Mouse (Mus musculus) lung, embryonic 16.5 days (tissue): ENCODE measurements around the gene Sohlh2. TPM values are rescaled to one million over a fixed set of nuclear protein-coding genes. Genes with fewer than 3 reads are reported as not detected.
A peak's percentile ranks its signal among the peaks of the same experiment; 100 is the strongest.

Experiments
- ATAC-seq: fragments of 200-750 bp; cut with Nextera tagmentation; 2 replicates; pipeline ENCODE4 v1.8.0; 2017; ENCODE audit warnings: low read depth, mild to moderate bottlenecking, moderate library complexity
- H3K27ac ChIP-seq: fragments of 300-500 bp; sonication (generic); 2 replicates; pipeline ENCODE4 v1.5.1; 2014; ENCODE audit warnings: mild to moderate bottlenecking, control low read depth, low read length
- H3K27me3 ChIP-seq: fragments of 300-500 bp; sonication (generic); 2 replicates; pipeline ENCODE4 v1.6.1; 2014; ENCODE audit warnings: low read depth, low read length, mixed read lengths; ENCODE audit not compliant: control insufficient read depth, insufficient read depth
- H3K36me3 ChIP-seq: fragments of 300-500 bp; sonication (generic); 2 replicates; pipeline ENCODE4 v1.6.1; 2014; ENCODE audit warnings: low read length; ENCODE audit not compliant: control insufficient read depth, insufficient read depth
- H3K4me1 ChIP-seq: fragments of 300-500 bp; sonication (generic); replicated peaks from 2 replicates; pipeline ENCODE4 v1.6.1; 2014; ENCODE audit warnings: low read length, mixed read lengths; ENCODE audit not compliant: control insufficient read depth, insufficient read depth
- H3K4me2 ChIP-seq: fragments of 300-500 bp; sonication (generic); 2 replicates; pipeline ENCODE4 v1.6.1; 2014; ENCODE audit warnings: low read depth, low read length, control low read depth
- H3K4me3 ChIP-seq: fragments of 300-500 bp; sonication (generic); 2 replicates; pipeline ENCODE4 v1.5.1; 2014; ENCODE audit warnings: mild to moderate bottlenecking, low read length, control low read depth
- H3K9ac ChIP-seq: fragments of 300-500 bp; sonication (generic); 2 replicates; pipeline ENCODE4 v1.6.1; 2014; ENCODE audit warnings: low read length, control low read depth
- H3K9me3 ChIP-seq: fragments of 300-500 bp; sonication (generic); 2 replicates; pipeline ENCODE4 v1.6.1; 2016; ENCODE audit warnings: low read length; ENCODE audit not compliant: control insufficient read depth
- WGBS: fragments of 180-500 bp; shearing (Covaris S2); extraction: QIAGEN DNeasy Blood & Tissue Kit; methylation state at CpG from one replicate; pipeline ENCODE4 v1.1.7; 2014; 5-methylcytosine and 5-hydroxymethylcytosine counted together
- microRNA-seq: library from miRNA; unstranded; fragments of <30 nt; microRNA quantifications from one replicate; pipeline ENCODE4, GENCODE M21; 2016
- polyA plus RNA-seq: library from polyadenylated mRNA; unstranded; fragments of >200 nt; fragmentation: Nextera tagmentation; extraction: Ambion mirVana; gene quantifications from 2 replicates; pipeline ENCODE4 v1.2.1, GENCODE M21; 2015

Sohlh2 gene
- polyA plus RNA-seq, 1 experiment from 2014 or later: not detected

- Histone ChIP-seq H3K27me3 (peaks cover 3% of the 10 kb centered on the region; the same call in 1 of the 2 replicates), H3K4me2 (no peak overlapping the region), H3K4me1 (peaks cover 20% of the 10 kb centered on the region), H3K36me3 (no peaks in the 10 kb centered on the region), H3K4me3 (no peak overlapping the region), H3K9me3 (no peaks in the 10 kb centered on the region), H3K9ac (no peak overlapping the region), H3K27ac (no peak overlapping the region)
- no peak for ATAC-seq
- 85% methylated on average over 12 of the region's 12 CpGs for WGBS
These were observed 64.9 kb downstream of the Sohlh2 start for GRCm38 (mm10) chr3:55246618-55247272.

- no peak for ATAC-seq
- H3K4me2 ChIP-seq: no peak overlapping the region
- 69% methylated on average over 3 of the region's 3 CpGs for WGBS
- no peaks in the 10 kb centered on the region for H3K9me3 ChIP-seq
- H3K4me3 ChIP-seq: no peak overlapping the region
- H3K27ac ChIP-seq: no peak overlapping the region
- H3K9ac ChIP-seq: no peak overlapping the region
- no peaks in the 10 kb centered on the region for H3K36me3 ChIP-seq
- peaks cover 10% of the 10 kb centered on the region for H3K4me1 ChIP-seq
- H3K27me3 ChIP-seq: peaks cover 3% of the 10 kb centered on the region; the same call in 1 of the 2 replicates
These were observed 66.2 kb downstream of the Sohlh2 start for GRCm38 (mm10) chr3:55248048-55248447.

- H3K27me3 ChIP-seq: peaks cover 3% of the 10 kb centered on the region; the same call in 1 of the 2 replicates
- H3K36me3 ChIP-seq: no peaks in the 10 kb centered on the region
- no peak overlapping the region for H3K4me2 ChIP-seq
- no peaks in the 10 kb centered on the region for H3K9me3 ChIP-seq
- H3K27ac ChIP-seq: no peak overlapping the region
- H3K9ac ChIP-seq: no peak overlapping the region
- H3K4me3 ChIP-seq: no peak overlapping the region
- peaks cover 6% of the 10 kb centered on the region for H3K4me1 ChIP-seq
- 30% methylated on average over 6 of the region's 6 CpGs for whole genome bisulfite sequencing
- peak; percentile 81 for ATAC-seq
These were observed 66.7 kb downstream of the Sohlh2 start for GRCm38 (mm10) chr3:55248508-55248907.

- H3K4me3 ChIP-seq: no peak overlapping the region
- H3K27ac ChIP-seq: no peak overlapping the region
- no peak overlapping the region for H3K9ac ChIP-seq
- no peak for ATAC-seq
- H3K4me1 ChIP-seq: peaks cover 6% of the 10 kb centered on the region
- H3K27me3 ChIP-seq: no peaks in the 10 kb centered on the region
- H3K36me3 ChIP-seq: no peaks in the 10 kb centered on the region
- WGBS: 76% methylated on average over 2 of the region's 2 CpGs
- no peaks in the 10 kb centered on the region for H3K9me3 ChIP-seq
- no peak overlapping the region for H3K4me2 ChIP-seq
These were observed 68.8 kb downstream of the Sohlh2 start for GRCm38 (mm10) chr3:55250631-55251030.

Small RNA genes within 50 kb of the gene (microRNA-seq; reads per million reads assigned to microRNA genes)
- not detected for gene Gm22029

Other genes starting within 250 kb of the Sohlh2 start
- 13.1 and 15.6 TPM in 2 replicates for gene Ccna1, start 126.5 kb upstream of the Sohlh2 start, polyA plus RNA-seq
- gene Spg20, start 69.9 kb upstream of the Sohlh2 start, polyA plus RNA-seq: 33.8 and 39.2 TPM in 2 replicates
- 0.06 TPM in 1 of 2 replicates, not detected in the other for gene Ccdc169, start 44.7 kb upstream of the Sohlh2 start, polyA plus RNA-seq
- gene Dclk1, start 60.3 kb downstream of the Sohlh2 start, polyA plus RNA-seq: 8.0 and 10.3 TPM in 2 replicates